Mouse (Mus musculus): Measurements from ENCODE around the gene Cavin1. TPM values are rescaled to one million over a fixed set of nuclear protein-coding genes. Genes with fewer than 3 reads are reported as not detected.
A peak's percentile ranks its signal among the peaks of the same experiment; 100 is the strongest.

Cavin1 gene
- polyA plus RNA-seq, 1 experiment from 2014 or later = 23.5 TPM

DNA sequence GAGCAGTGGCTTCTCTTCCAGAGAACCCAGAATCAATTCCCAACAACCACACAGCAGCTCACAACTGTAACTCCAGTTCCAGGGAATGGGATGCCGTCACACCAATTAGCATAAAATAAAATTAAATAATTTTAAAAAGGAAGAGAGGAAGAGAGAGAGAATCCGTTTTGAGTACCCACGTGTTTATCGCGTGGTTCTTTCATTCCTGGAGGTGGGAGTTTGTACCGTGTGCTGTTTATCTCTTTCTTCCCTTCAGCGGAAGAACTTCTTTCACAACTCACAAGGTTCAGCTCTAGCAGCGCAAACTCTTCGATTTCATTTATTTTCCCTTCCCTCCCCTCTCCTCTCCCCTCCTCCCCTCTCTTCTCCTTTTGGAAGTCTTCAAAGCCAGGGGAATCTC is 23.5 kb upstream of the Cavin1 start:
- Histone ChIP-seq H3K4me1 (no peaks in the 10 kb centered on the region), H3K27me3 (replicated peaks; ENCODE audit: low read depth, poor library complexity, severe bottlenecking) (no peaks in the 10 kb centered on the region; the same call in 1 of the 2 replicates), H3K27ac (replicated peaks) (no peak overlapping the region), H3K36me3 (replicated peaks) (no peaks in the 10 kb centered on the region), H3K9me3 (no peaks in the 10 kb centered on the region), H3K4me3 (no peak overlapping the region)
- 65% methylated on average over 9 of the region's 9 CpGs for WGBS
- no peak for DNase-seq (ENCODE audit: low spot score)

DNA sequence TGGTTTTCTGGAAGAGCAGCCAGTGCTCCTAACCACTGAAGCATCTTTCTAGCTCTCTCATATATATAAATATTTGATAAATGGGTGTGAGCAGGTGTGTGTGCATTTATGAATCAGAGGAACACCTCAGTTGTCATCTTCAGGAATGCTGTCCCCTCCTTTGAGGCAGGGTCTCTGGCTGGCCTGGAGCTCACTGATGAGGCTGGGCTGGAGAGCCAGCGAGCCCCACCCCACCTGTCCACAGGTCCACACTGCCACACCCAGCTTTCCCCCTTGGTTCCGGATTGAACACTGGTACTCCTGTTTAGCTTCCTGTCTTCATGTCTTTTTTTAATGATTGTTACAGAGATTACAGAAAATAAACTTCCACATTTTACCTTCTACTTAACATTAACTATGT is 22.8 kb upstream of the Cavin1 start:
- Histone ChIP-seq H3K4me1 (no peaks in the 10 kb centered on the region), H3K4me3 (no peak overlapping the region)
- 91% methylated on average over 2 of the region's 2 CpGs for WGBS

DNA sequence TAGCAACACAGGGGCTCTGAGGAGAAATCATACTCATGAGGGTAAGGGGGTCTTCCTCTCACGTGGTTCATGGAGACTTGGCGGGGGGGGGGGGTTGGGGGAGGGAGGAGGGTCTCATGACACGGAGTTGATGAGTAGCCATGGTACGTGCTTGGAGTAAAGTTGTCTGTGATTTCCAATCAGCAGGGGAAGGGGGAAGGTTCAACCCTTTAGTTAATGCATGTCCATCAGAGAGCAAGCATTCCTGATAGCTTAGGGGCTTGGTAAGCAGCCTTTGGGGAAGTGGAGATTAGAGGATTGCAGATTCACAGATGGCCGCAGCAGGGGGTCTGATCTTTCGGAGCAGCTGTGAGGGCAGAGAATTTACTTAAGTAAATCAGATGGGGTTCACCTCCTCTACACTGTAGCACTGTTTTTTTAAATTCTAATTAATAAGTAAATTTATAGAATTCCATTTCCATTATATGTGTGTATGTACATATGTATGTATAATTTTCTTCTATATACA is 20.4 kb upstream of the Cavin1 start:
- Histone ChIP-seq H3K27me3 (replicated peaks; ENCODE audit: low read depth, poor library complexity, severe bottlenecking) (no peaks in the 10 kb centered on the region; the same call in 1 of the 2 replicates), H3K4me1 (no peaks in the 10 kb centered on the region), H3K9me3 (no peaks in the 10 kb centered on the region), H3K36me3 (replicated peaks) (no peaks in the 10 kb centered on the region), H3K27ac (replicated peaks) (no peak overlapping the region), H3K4me3 (no peak overlapping the region)
- DNase-seq (ENCODE audit: low spot score) = no peak
- 26% methylated on average over 6 of the region's 6 CpGs for WGBS

More for the DNA sequence above, 22.8 kb upstream of the Cavin1 start:
- no peak for DNase-seq (ENCODE audit: low spot score)
- H3K27ac ChIP-seq (replicated peaks) = no peak overlapping the region
- no peaks in the 10 kb centered on the region for H3K36me3 ChIP-seq (replicated peaks)
- H3K9me3 ChIP-seq = no peaks in the 10 kb centered on the region
- H3K27me3 ChIP-seq (replicated peaks; ENCODE audit: low read depth, poor library complexity, severe bottlenecking) = no peaks in the 10 kb centered on the region; the same call in 1 of the 2 replicates

DNA sequence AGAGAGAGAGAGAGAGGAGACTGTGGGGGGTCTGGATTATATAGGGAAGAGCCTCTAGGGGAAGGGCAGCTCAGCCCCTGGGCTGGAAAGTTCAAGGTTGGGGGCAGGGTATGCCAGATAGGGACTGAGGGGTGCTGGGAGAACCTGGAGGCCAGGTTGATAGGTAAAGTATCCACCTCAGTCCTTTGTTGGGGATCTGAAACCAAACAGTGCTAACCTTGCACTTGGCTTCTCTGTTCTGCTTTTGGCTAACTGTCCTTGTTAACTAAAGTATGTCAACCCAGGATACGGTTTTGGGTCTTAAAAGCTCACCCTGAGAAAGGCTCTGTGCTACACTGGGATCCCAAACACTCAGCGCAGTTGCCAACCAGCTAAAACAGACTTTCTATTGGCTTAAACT is 19.0 kb upstream of the Cavin1 start:
- 61% methylated on average over 2 of the region's 2 CpGs for WGBS
- DNase-seq (ENCODE audit: low spot score) = no peak
- Histone ChIP-seq H3K36me3 (replicated peaks) (no peaks in the 10 kb centered on the region), H3K9me3 (no peaks in the 10 kb centered on the region), H3K4me3 (no peak overlapping the region), H3K4me1 (no peaks in the 10 kb centered on the region), H3K27ac (replicated peaks) (no peak overlapping the region), H3K27me3 (replicated peaks; ENCODE audit: low read depth, poor library complexity, severe bottlenecking) (no peaks in the 10 kb centered on the region; the same call in 1 of the 2 replicates)

DNA sequence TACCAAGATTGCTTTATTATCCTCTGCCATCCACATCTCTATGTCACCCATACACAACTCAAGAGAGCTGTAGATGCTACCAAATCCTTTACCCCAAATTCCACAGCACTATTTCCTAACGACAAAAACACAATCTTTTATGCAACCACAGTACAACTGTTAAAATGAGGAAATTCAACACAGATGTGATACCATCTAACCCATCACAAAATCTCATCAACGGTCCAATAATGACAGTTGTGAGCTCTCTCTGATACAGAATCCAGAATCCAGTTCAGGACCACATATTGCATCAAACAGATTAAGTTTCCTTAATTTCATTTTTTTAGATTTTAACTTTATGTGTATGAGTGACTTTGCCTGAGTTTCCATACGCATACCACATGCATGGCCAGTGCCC is 18.0 kb upstream of the Cavin1 start:
- Histone ChIP-seq H3K4me1 (no peaks in the 10 kb centered on the region), H3K36me3 (replicated peaks) (no peaks in the 10 kb centered on the region), H3K27ac (replicated peaks) (no peak overlapping the region), H3K27me3 (replicated peaks; ENCODE audit: low read depth, poor library complexity, severe bottlenecking) (peaks cover 3% of the 10 kb centered on the region; the same call in 1 of the 2 replicates), H3K9me3 (no peaks in the 10 kb centered on the region), H3K4me3 (no peak overlapping the region)
- no peak for DNase-seq (ENCODE audit: low spot score)
- WGBS = 82% methylated on average over 3 of the region's 3 CpGs

DNA sequence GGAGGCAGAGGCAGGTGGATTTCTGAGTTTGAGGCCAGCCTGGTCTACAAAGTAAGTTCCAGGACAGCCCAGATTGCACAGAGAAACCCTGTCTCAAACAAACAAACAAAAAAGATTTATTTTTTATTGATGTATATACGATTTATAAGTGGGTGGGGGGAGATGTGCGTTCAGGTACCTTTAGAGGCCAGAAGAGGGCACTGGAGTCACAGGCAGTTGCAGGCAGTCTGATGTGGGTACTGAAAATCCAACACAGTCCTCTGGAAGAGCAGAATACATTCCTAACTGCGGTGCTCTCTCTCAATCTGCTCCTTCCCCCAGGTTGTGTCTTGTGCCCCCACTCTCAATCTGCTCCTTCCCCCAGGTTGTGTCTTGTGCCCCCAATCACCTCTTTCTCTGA is 14.9 kb upstream of the Cavin1 start:
- 57% methylated on average over 3 of the region's 3 CpGs for WGBS
- no peak overlapping the region for H3K27ac ChIP-seq (replicated peaks)

DNA sequence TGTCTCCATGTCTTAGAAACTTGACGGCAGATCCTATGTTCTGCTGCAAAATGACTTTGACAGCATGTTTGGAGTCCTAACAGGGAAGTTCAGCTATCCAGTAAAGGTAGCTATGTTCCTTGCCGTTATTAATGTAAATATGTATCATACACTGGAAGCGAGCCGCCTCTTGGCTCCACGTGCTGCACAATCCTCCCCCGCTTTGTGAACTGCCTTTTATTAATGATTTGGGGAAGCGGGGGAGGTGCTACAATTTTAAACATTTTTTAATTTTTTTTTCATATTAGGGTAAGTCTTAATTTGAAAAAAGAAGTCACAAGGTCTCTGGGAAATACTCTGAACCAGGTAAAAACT is 13.1 kb upstream of the Cavin1 start:
- DNase-seq (ENCODE audit: low spot score) = no peak
- Histone ChIP-seq H3K36me3 (replicated peaks) (no peaks in the 10 kb centered on the region), H3K9me3 (no peaks in the 10 kb centered on the region), H3K4me3 (no peak overlapping the region), H3K27ac (replicated peaks) (no peak overlapping the region), H3K27me3 (replicated peaks; ENCODE audit: low read depth, poor library complexity, severe bottlenecking) (peaks cover 31% of the 10 kb centered on the region), H3K4me1 (0 out of 2 replicates have a peak, but pooled peaks cover 4% of the 10 kb centered on the region)
- 82% methylated on average over 7 of the region's 7 CpGs for WGBS

More for the DNA sequence above, 14.9 kb upstream of the Cavin1 start:
- H3K27me3 ChIP-seq (replicated peaks; ENCODE audit: low read depth, poor library complexity, severe bottlenecking) = peaks cover 27% of the 10 kb centered on the region
- no peak overlapping the region for H3K4me3 ChIP-seq
- DNase-seq (ENCODE audit: low spot score) = no peak
- H3K36me3 ChIP-seq (replicated peaks) = no peaks in the 10 kb centered on the region
- 0 out of 2 replicates have a peak, but pooled peaks cover 4% of the 10 kb centered on the region for H3K4me1 ChIP-seq
- H3K9me3 ChIP-seq = no peaks in the 10 kb centered on the region

DNA sequence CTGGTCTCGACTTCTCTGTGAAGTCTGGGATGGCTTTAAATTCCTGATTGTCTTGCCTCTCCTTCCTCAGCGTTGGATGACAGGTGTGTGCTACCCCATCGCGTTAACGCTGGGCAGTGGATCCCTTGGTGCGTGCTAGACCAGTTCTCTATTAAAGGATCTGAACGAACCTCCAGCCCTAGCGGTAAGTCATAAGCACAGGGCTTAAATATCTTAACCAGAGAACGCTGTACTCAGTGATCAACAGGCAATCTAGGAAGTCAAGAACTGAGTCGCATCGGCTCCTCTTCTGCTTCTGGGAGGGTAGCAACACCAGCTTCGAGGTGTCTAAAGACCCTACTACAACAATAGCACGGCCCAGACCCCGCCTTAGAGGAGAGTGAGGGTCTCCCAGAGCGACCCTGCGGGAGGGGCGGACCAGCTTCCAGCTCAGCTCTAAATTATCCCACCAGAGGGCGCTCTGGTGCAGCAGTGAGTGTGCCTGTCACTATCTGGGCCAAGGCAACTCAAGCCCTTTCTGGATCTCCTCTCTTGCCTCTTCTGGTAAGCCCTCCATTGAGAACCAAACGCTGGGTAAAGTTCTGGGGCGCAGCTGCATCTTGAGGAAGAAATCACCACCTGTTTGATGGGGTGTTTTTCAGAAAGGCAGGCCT is 12.6 kb upstream of the Cavin1 start:
- Histone ChIP-seq H3K4me1 (0 out of 2 replicates have a peak, but pooled peaks cover 4% of the 10 kb centered on the region), H3K4me3 (peak overlapping the region; percentile 52), H3K27me3 (replicated peaks; ENCODE audit: low read depth, poor library complexity, severe bottlenecking) (peaks cover 31% of the 10 kb centered on the region), H3K27ac (replicated peaks) (no peak overlapping the region), H3K36me3 (replicated peaks) (no peaks in the 10 kb centered on the region), H3K9me3 (no peaks in the 10 kb centered on the region)
- peak; percentile 87 for DNase-seq (ENCODE audit: low spot score)
- 6% methylated on average over 20 of the region's 20 CpGs for WGBS

DNA sequence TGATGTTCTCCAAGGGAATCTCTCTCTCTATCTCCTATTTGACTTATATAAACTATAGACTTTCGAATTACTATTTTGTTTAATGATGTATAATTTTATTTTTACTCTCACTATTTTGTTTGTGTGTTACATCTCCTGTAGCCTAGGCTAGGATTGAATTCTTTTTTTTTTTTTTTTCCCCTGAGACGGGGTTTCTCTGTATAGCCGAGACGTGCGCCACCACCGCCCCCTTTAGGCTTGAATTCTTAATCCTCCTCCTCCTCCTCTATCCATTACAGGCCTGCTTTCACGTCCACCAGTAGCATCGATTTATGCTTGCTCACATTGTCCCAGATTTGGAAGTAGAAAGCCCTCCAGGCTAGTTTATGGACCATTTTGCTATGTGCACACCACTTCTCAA is 11.4 kb upstream of the Cavin1 start:
- 0 out of 2 replicates have a peak, but pooled peaks cover 4% of the 10 kb centered on the region for H3K4me1 ChIP-seq
- peaks cover 31% of the 10 kb centered on the region for H3K27me3 ChIP-seq (replicated peaks; ENCODE audit: low read depth, poor library complexity, severe bottlenecking)
- H3K9me3 ChIP-seq = no peaks in the 10 kb centered on the region
- H3K27ac ChIP-seq (replicated peaks) = no peak overlapping the region
- DNase-seq (ENCODE audit: low spot score) = no peak
- H3K36me3 ChIP-seq (replicated peaks) = no peaks in the 10 kb centered on the region
- H3K4me3 ChIP-seq = no peak overlapping the region
- 11% methylated on average over 8 of the region's 8 CpGs for WGBS

DNA sequence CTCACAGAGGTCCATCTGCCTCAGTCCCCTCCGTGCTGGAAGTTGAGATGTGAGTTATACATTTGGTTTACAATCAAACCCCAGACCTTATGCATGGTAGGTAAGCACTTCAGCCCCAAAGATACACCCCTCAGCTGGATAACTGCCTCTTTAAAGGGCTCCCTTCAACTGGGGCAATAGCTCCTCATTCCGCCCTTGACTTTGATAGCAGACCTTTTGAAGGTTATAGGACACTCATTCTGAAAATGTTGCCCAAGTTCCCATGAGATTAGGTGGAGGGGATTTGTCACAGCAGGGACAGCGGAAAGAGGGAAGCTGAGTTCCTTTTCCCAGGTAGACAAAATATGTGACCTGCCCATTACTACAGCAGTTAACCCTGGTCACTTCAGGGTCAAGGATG is 10.5 kb upstream of the Cavin1 start:
- Histone ChIP-seq H3K27me3 (replicated peaks; ENCODE audit: low read depth, poor library complexity, severe bottlenecking) (peaks cover 31% of the 10 kb centered on the region), H3K36me3 (replicated peaks) (no peaks in the 10 kb centered on the region), H3K9me3 (no peaks in the 10 kb centered on the region), H3K4me3 (no peak overlapping the region), H3K4me1 (0 out of 2 replicates have a peak, but pooled peaks cover 4% of the 10 kb centered on the region), H3K27ac (replicated peaks) (no peak overlapping the region)
- 60% methylated on average over 3 of the region's 3 CpGs for WGBS
- DNase-seq (ENCODE audit: low spot score) = no peak

DNA sequence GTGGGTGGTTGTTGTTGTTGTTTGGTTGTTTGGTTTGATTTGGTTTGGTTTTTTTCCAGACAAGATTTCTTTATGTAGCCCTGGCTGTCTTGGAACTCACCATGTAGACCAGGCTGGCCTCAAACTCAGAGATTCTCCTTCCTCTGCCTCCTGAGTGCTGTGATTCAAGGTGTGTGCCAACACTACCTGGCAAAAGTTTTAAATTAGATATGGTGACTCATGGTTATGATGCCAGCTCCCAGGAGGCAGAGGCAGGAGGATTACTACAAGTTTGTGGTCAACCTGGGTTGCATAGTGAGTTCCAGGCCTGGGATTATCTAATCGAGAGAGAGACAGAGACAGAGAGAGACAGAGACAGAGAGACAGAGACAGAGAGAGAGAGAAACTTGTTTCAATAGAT is 9.8 kb upstream of the Cavin1 start:
- H3K27ac ChIP-seq (replicated peaks) = no peak overlapping the region
- 0 out of 2 replicates have a peak, but pooled peaks cover 4% of the 10 kb centered on the region for H3K4me1 ChIP-seq
- DNase-seq (ENCODE audit: low spot score) = no peak
- H3K36me3 ChIP-seq (replicated peaks) = no peaks in the 10 kb centered on the region
- 80% methylated on average over 1 of the region's 1 CpGs for WGBS
- peaks cover 33% of the 10 kb centered on the region for H3K27me3 ChIP-seq (replicated peaks; ENCODE audit: low read depth, poor library complexity, severe bottlenecking)
- H3K4me3 ChIP-seq = no peak overlapping the region
- H3K9me3 ChIP-seq = no peaks in the 10 kb centered on the region

DNA sequence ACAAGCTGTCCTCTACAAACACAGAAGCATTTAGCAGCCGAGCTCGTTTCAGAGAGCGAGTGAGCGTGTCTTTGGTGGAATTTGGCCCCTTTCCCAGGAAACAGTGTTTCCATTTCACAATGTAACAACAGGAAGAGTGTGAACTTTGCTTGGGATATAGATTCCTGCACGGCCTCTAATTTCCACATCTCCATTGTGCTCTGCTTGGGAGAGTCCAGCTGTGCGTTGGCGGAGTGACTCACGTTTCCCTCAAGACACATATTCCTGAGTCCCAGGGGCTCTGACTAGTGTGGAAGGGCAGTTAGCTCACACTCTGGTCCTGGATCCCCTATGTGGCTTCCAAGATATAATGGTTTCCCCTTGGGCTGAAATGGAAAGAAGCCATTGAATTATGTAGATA is 9.2 kb upstream of the Cavin1 start:
- Histone ChIP-seq H3K27me3 (replicated peaks; ENCODE audit: low read depth, poor library complexity, severe bottlenecking) (peaks cover 38% of the 10 kb centered on the region), H3K4me1 (0 out of 2 replicates have a peak, but pooled peaks cover 4% of the 10 kb centered on the region), H3K4me3 (no peak overlapping the region), H3K27ac (replicated peaks) (no peak overlapping the region), H3K9me3 (no peaks in the 10 kb centered on the region), H3K36me3 (replicated peaks) (no peaks in the 10 kb centered on the region)
- DNase-seq (ENCODE audit: low spot score) = no peak
- 74% methylated on average over 8 of the region's 8 CpGs for WGBS

DNA sequence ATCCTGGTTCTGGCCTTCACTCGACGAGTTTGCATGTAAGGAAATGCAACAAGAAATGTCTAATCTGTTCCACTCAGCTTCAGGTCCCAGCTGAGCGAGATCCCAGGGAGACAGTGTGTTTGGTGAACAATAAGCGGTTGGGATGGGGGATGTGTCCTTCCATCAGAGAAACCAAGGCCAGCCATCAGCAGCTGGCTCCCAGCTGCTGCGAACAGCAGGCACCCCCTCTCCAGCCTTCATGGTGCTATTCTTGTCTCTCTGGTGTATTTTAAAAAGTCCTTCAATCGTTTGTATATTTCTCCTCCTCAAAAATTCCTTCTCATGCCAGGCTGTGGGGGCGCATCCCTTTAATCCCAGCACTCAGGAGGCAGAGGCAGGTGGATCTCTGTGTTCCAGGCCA is 4.6 kb upstream of the Cavin1 start:
- no peak overlapping the region for H3K27ac ChIP-seq (replicated peaks)
- H3K36me3 ChIP-seq (replicated peaks) = no peaks in the 10 kb centered on the region
- H3K4me1 ChIP-seq = peaks cover 5% of the 10 kb centered on the region
- DNase-seq (ENCODE audit: low spot score) = no peak
- H3K4me3 ChIP-seq = no peak overlapping the region
- peaks cover 54% of the 10 kb centered on the region for H3K27me3 ChIP-seq (replicated peaks; ENCODE audit: low read depth, poor library complexity, severe bottlenecking)
- WGBS = 72% methylated on average over 7 of the region's 7 CpGs
- H3K9me3 ChIP-seq = no peaks in the 10 kb centered on the region
